Mouse (Mus musculus): ENCODE measurements around the gene Rgs3.

Rgs3 gene

GRCm38 (mm10) chr4:62744534-62744956, 184.9 kb downstream of the Rgs3 start:
- peak; percentile 54 for DNase-seq (ENCODE audit: low read depth)

- no peak for DNase-seq (ENCODE audit: low read depth)
Measured at GRCm38 (mm10) chr4:62744985-62745638, 185.5 kb downstream of the Rgs3 start.

Measured in NIH3T3 (cell line).